Mouse (Mus musculus) urinary bladder, postnatal 25 days (tissue): ENCODE data around the gene Tm9sf3.
A peak's percentile ranks its signal among the peaks of the same experiment; 100 is the strongest.
"Not testable (repeated sequence)": the region's sequence is repeated elsewhere in the genome, so short reads cannot be mapped to it uniquely, and the experiment has no call there.

ENCODE experiments used
- DNase-seq: peaks from one replicate; pipeline ENCODE4 v3.0.0; 2022; ENCODE audit warnings: low spot score

Gene Tm9sf3

GRCm38 (mm10) chr19:41263630-41264295 lies at the start of gene Tm9sf3:
Gene Tm9sf3 (minus strand): TSS chr19:41263997.
- peak; percentile 81 for DNase-seq

GRCm38 (mm10) chr19:41312587-41312986 lies 48.8 kb upstream of the Tm9sf3 start:
- DNase-seq, result not testable (repeated sequence)

- no peak for DNase-seq
These were observed 48.2 kb upstream of the Tm9sf3 start for GRCm38 (mm10) chr19:41312027-41312426.

- DNase-seq, result no peak
These were observed 47.3 kb upstream of the Tm9sf3 start for GRCm38 (mm10) chr19:41310971-41311703.

GRCm38 (mm10) chr19:41303933-41304332 lies 40.1 kb upstream of the Tm9sf3 start:
- no peak for DNase-seq

GRCm38 (mm10) chr19:41303433-41303832 lies 39.6 kb upstream of the Tm9sf3 start:
- no peak for DNase-seq

- no peak for DNase-seq
These were observed 38.1 kb upstream of the Tm9sf3 start for GRCm38 (mm10) chr19:41301856-41302255.

GRCm38 (mm10) chr19:41299446-41299845 lies 35.6 kb upstream of the Tm9sf3 start:
- DNase-seq, result no peak

GRCm38 (mm10) chr19:41290952-41291619 lies 27.3 kb upstream of the Tm9sf3 start:
- no peak for DNase-seq

GRCm38 (mm10) chr19:41288568-41288967 lies 24.8 kb upstream of the Tm9sf3 start:
- no peak for DNase-seq

- no peak for DNase-seq
These were observed 23.4 kb upstream of the Tm9sf3 start for GRCm38 (mm10) chr19:41287224-41287623.

- DNase-seq, result no peak
These were observed 20.7 kb upstream of the Tm9sf3 start for GRCm38 (mm10) chr19:41284515-41284914.

GRCm38 (mm10) chr19:41282718-41283117 lies 18.9 kb upstream of the Tm9sf3 start:
- no peak for DNase-seq

- no peak for DNase-seq
These were observed 18.4 kb upstream of the Tm9sf3 start for GRCm38 (mm10) chr19:41282216-41282615.

GRCm38 (mm10) chr19:41279724-41280244 lies 16.0 kb upstream of the Tm9sf3 start:
- DNase-seq, result no peak

GRCm38 (mm10) chr19:41278606-41279005 lies 14.8 kb upstream of the Tm9sf3 start:
- DNase-seq, result no peak

GRCm38 (mm10) chr19:41275588-41275987 lies 11.8 kb upstream of the Tm9sf3 start:
- DNase-seq, result no peak

GRCm38 (mm10) chr19:41270906-41271305 lies 7.1 kb upstream of the Tm9sf3 start:
- DNase-seq, result no peak

- DNase-seq, result no peak
These were observed 6.4 kb upstream of the Tm9sf3 start for GRCm38 (mm10) chr19:41270151-41270727.

GRCm38 (mm10) chr19:41266251-41266901 lies 2.6 kb upstream of the Tm9sf3 start:
- no peak for DNase-seq

GRCm38 (mm10) chr19:41264331-41264799 lies 568 bp upstream of the Tm9sf3 start:
- DNase-seq, result no peak
